Mouse (Mus musculus) stomach, postnatal 0 days (tissue): Measurements from ENCODE around the gene Mad2l1bp.

Experiments used
- CTCF ChIP-seq: IDR thresholded peaks from 2 replicates; pipeline ENCODE4 v1.5.1; 2016; ENCODE audit warnings: antibody characterized with exemption, low read depth, mild to moderate bottlenecking, moderate library complexity
- EP300 ChIP-seq: optimal IDR thresholded peaks from 2 replicates; pipeline ENCODE3; 2016; ENCODE audit warnings: antibody characterized with exemption

DNA sequence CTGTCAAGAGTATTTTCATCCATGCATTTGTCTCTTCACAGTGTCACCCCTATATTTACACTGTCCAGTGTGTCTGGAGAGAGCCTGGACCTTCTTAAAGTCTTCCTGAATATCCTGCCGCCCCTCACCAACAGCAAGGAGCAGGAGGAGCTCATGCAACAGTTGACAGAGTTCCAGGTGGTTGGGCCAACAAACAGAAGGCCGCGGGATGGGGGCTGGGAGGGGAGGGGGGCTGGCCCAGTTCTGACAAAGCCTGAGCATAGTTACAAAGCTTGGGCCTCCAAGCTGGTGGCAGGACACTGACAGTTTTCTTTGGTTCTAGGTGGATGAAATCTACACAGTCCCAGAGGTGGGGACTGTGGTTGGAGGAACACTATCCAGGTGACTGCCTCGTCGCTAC lies 12.9 kb upstream of the Mad2l1bp start:
- TF ChIP-seq EP300 (no peak), CTCF (no peak)
